Mouse (Mus musculus) spleen, adult 2 months (tissue): ENCODE data around the gene Olfr447. TPM values are rescaled to one million over a fixed set of nuclear protein-coding genes. Genes with fewer than 3 reads are reported as not detected.

Experiments
- DNase-seq, 2 experiments: peaks; one replicate each; pipeline versions ENCODE4 v3.0.0 to v3.0.0-alpha.2; 2012 to 2021; ENCODE audit warnings: low spot score in 2 of 2, low read depth in 1 of 2
- H3K27ac ChIP-seq: fragments of 200-500 bp; 2 replicates; pipeline ENCODE4 v1.5.1; 2012; ENCODE audit warnings: low read length, inconsistent platforms; ENCODE audit not compliant: insufficient read depth
- H3K27me3 ChIP-seq: fragments of 200-500 bp; 2 replicates; pipeline ENCODE4 v1.6.1; 2012; ENCODE audit warnings: mild to moderate bottlenecking, moderate library complexity, low read length, inconsistent platforms; ENCODE audit not compliant: control insufficient read depth, insufficient read depth
- H3K36me3 ChIP-seq: fragments of 200-500 bp; 2 replicates; pipeline ENCODE4 v1.6.1; 2012; ENCODE audit warnings: mild to moderate bottlenecking, low read length, inconsistent platforms; ENCODE audit not compliant: control insufficient read depth, insufficient read depth
- H3K4me1 ChIP-seq: fragments of 200-500 bp; 2 replicates; pipeline ENCODE4 v1.6.1; 2011; ENCODE audit warnings: inconsistent platforms; ENCODE audit not compliant: control insufficient read depth, insufficient read depth, insufficient read length
- H3K4me3 ChIP-seq: fragments of 200-500 bp; 2 replicates; pipeline ENCODE4 v1.5.1; 2011; ENCODE audit warnings: mild to moderate bottlenecking, inconsistent platforms; ENCODE audit not compliant: insufficient read depth, insufficient read length; ENCODE audit errors: extremely low read depth
- CTCF ChIP-seq: fragments of 200-500 bp; IDR thresholded peaks from 2 replicates; pipeline ENCODE4 v1.5.1; 2011; ENCODE audit warnings: mild to moderate bottlenecking, inconsistent platforms; ENCODE audit not compliant: insufficient read depth, insufficient read length, insufficient replicate concordance; ENCODE audit errors: extremely low read depth
- POLR2A ChIP-seq: fragments of 200-500 bp; IDR thresholded peaks from 2 replicates; pipeline ENCODE4 v1.6.1; 2011; ENCODE audit warnings: low read depth, low read length, inconsistent platforms
- WGBS: fragments of 180-500 bp; shearing (Covaris S2); methylation state at CpG from one replicate; pipeline ENCODE4 v1.1.7; 2018; 5-methylcytosine and 5-hydroxymethylcytosine counted together
- polyA plus RNA-seq: library from polyadenylated mRNA; depleted of rRNA; stranded (reverse); fragments of >200 nt; gene quantifications from 2 replicates; pipeline ENCODE4 v1.2.3, GENCODE M21; 2012; rRNA removed

The Olfr447 gene
- polyA plus RNA-seq, result not detected in 2 replicates

DNA sequence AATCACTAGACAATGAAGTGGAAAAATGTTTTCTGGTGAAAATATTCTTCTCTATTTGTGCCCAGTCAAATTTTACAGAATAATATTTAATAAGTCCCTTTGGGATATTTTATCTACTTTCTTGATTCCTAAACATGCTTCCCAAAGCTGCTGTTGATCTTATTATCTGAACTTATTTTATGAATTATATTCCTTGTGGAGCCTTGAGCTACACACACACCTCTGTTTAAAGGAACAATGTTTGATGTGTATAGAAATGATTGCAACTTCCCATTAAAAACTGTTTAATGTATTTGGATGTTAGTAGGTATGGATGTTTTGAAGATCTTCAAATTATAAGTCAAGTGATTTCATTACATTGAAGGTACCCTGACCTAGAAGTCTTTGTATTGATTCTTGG is at the start of gene Olfr447:
Gene Olfr447 (plus strand): TSS at position 301 of the 400 bp plus-strand sequence.
- DNase-seq, result no peak
- Histone ChIP-seq H3K36me3 (no peaks in the 10 kb centered on the region), H3K4me3 (no peak within 1 kb of the TSS), H3K4me1 (no peaks in the 10 kb centered on the region), H3K27ac (no peak within 1 kb of the TSS), H3K27me3 (no peaks in the 10 kb centered on the region)
- TF ChIP-seq POLR2A (no peak), CTCF (no peak)

DNA sequence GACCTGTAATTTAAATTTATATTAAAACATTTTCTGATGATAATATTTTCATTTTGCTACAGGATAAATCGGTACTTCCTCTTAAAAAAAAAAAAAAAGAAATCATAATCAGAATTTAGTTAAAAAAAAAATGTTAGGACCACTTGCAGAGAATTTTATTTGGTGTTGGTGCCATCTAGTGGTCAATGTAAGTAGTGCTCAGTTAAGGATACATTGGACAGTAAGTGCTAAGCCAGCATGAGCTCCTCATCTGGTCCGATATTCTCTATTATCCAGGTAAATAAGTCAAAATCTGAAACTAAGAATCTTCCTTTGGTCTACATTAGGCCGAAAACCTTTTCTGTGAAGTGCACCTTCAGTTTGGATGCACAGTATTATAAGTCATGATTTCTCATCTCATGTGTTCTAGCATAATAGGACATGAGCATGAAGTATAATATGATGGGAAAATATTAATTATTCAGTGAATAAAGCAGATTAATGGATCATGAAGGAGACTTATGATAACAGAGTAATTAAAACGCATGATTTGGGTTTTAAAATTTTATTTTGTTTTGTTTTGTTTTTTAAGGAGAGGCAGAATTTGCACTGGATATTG is 48.4 kb upstream of the Olfr447 start:
- no peak overlapping the region for H3K4me3 ChIP-seq
- TF ChIP-seq CTCF (no peak), POLR2A (no peak)
- WGBS, result 11% methylated on average over 4 of the region's 4 CpGs

DNA sequence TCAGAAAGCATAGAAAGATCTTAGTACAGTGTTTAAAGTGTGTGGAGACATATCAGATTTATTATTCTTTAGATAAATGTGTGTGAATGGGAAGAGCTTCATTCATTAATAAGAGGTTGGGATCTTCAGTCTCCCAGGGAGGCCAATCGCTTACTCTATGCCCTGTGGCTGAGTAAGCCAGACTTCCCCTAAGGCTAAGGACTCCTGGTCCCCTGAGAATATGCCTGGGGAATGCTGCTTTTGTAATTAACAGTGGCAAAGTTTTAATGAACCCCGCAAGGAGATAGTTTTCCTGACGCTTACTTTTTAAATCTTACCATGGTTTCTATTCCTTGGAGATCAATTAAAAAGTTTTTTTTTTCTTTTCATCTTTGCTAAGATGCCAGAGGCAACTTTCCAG is 39.0 kb upstream of the Olfr447 start:
- no peak for DNase-seq
- Histone ChIP-seq H3K27me3 (no peaks in the 10 kb centered on the region), H3K36me3 (no peaks in the 10 kb centered on the region), H3K27ac (no peak overlapping the region), H3K4me3 (no peak overlapping the region), H3K4me1 (no peaks in the 10 kb centered on the region)
- 92% methylated on average over 3 of the region's 3 CpGs for WGBS
- no peak for TF ChIP-seq POLR2A
- TF ChIP-seq CTCF, result no peak

More for the DNA sequence above, 48.4 kb upstream of the Olfr447 start:
- H3K36me3 ChIP-seq, result no peaks in the 10 kb centered on the region
- no peaks in the 10 kb centered on the region for H3K4me1 ChIP-seq
- H3K27ac ChIP-seq, result no peak overlapping the region
- H3K27me3 ChIP-seq, result no peaks in the 10 kb centered on the region
- no peak for DNase-seq

DNA sequence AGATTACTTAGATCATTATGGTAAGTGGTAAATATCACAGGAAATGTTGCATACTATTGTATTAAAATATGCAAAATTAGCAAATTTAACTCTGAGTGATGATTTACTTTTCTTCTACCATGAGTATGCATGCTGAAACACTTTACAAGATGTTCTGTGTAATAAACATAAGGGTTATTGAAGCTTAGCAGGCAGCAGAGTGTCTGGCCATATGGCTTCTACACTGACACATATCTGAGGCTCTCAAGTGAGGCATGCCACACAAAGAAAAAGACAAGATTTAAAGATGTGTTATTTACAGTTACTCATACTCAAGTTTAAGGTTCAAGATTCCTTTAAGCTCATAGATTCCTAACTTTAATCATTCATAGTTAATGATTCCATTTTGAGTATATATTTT is 32.4 kb upstream of the Olfr447 start:
- H3K27me3 ChIP-seq, result no peaks in the 10 kb centered on the region
- DNase-seq, result no peak
- no peaks in the 10 kb centered on the region for H3K4me1 ChIP-seq
- H3K36me3 ChIP-seq, result no peaks in the 10 kb centered on the region
- no peak overlapping the region for H3K27ac ChIP-seq
- TF ChIP-seq CTCF (no peak), POLR2A (no peak)
- no peak overlapping the region for H3K4me3 ChIP-seq

DNA sequence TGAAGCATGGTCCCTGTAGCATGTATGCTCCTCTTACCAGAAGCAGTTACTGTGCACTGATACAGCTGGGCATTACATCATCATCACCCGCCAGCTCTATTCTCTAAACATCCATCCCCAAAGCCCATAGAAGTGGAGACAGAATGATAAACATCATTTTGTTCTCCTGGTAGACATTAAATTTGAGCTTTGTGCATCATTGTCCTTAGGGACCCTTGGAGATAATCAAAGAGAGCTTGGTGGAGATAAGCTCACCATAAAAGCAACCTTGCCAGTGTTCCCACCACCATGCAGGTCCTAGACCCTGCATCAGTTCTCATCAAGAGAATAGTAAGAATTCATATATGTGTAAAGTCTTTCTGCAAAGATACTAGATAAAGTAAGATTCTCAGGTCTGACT is 18.5 kb upstream of the Olfr447 start, which contains the start of gene Olfr448:
Gene Olfr448 (plus strand): TSS at position 301 of the 400 bp plus-strand sequence.
- no peaks in the 10 kb centered on the region for H3K27me3 ChIP-seq
- H3K4me1 ChIP-seq, result no peaks in the 10 kb centered on the region
- H3K4me3 ChIP-seq, result no peak within 1 kb of the TSS
- 87% methylated on average over 1 of the region's 1 CpGs for WGBS
- DNase-seq, result no peak
- H3K27ac ChIP-seq, result no peak within 1 kb of the TSS
- no peaks in the 10 kb centered on the region for H3K36me3 ChIP-seq
- TF ChIP-seq CTCF (no peak), POLR2A (no peak)

DNA sequence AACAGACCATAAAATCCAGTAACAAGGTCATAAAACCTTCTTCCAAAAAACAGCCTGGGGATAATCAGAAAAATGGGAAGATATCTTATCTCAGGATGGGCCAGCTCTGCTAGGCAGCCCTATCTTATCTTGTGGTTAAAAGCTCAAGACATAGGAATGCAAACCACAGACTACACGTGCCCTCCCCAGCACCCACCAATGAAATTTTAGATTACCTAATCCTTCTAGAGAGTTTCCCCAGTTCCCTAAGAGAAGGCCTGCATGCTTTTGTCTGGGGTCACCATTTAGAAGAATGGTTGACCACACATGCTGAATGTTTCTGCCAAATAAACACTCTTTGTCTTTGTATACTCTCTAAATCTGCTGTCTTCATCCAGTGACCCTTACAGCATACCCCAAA is 8.3 kb upstream of the Olfr447 start:
- DNase-seq, result no peak
- Histone ChIP-seq H3K27ac (no peak overlapping the region), H3K4me1 (no peaks in the 10 kb centered on the region), H3K36me3 (no peaks in the 10 kb centered on the region), H3K27me3 (no peaks in the 10 kb centered on the region), H3K4me3 (no peak overlapping the region)
- 23% methylated on average over 1 of the region's 1 CpGs for WGBS
- no peak for TF ChIP-seq POLR2A
- TF ChIP-seq CTCF, result no peak

DNA sequence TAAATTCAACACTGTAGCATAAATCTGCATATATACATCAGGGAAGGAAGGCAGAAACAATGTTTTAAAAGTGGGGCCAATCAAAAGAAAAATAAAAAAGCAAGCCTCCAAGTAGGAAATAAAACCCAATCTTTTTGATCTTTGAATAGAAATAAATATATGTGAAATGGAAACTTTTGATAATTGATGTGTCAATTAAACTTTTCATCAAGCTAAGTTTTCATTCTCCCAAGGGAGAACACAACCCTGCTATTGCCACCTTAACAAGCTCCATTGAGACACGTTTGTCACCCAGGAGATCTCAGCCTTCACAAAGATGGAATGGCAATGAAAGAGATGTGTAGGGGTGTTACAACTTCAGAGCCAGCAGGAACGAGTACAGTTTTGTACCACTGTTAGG is 12.4 kb downstream of the Olfr447 start, which contains the start of gene Olfr446:
Gene Olfr446 (plus strand): TSS at position 301 of the 400 bp plus-strand sequence.
- no peaks in the 10 kb centered on the region for H3K27me3 ChIP-seq
- TF ChIP-seq CTCF, result no peak
- TF ChIP-seq POLR2A, result no peak
- H3K4me3 ChIP-seq, result no peak within 1 kb of the TSS
- H3K4me1 ChIP-seq, result no peaks in the 10 kb centered on the region
- no peak for DNase-seq
- 62% methylated on average over 2 of the region's 2 CpGs for WGBS
- no peaks in the 10 kb centered on the region for H3K36me3 ChIP-seq
- no peak within 1 kb of the TSS for H3K27ac ChIP-seq
